Mouse (Mus musculus) hindbrain, embryonic 15.5 days (tissue): ENCODE measurements around the gene Pomt1. TPM values are rescaled to one million over a fixed set of nuclear protein-coding genes. Genes with fewer than 3 reads are reported as not detected.

ENCODE experiments used
- ATAC-seq: fragments of 200-750 bp; cut with Nextera tagmentation; 2 replicates; pipeline ENCODE4 v1.8.0; 2017; ENCODE audit warnings: low read depth, moderate number of reproducible peaks, moderate TSS enrichment; ENCODE audit not compliant: low FRiP score
- H3K27ac ChIP-seq: fragments of 300-500 bp; sonication (generic); replicated peaks from 2 replicates; pipeline ENCODE4 v1.5.1; 2015; ENCODE audit warnings: mild to moderate bottlenecking, inconsistent platforms
- H3K27me3 ChIP-seq: fragments of 300-500 bp; sonication (generic); 2 replicates; pipeline ENCODE4 v1.6.1; 2015; ENCODE audit warnings: control low read depth, inconsistent platforms
- H3K36me3 ChIP-seq: fragments of 300-500 bp; sonication (generic); 2 replicates; pipeline ENCODE4 v1.6.1; 2015; ENCODE audit warnings: control low read depth, inconsistent platforms
- H3K4me1 ChIP-seq: fragments of 300-500 bp; sonication (generic); replicated peaks from 2 replicates; pipeline ENCODE4 v1.6.1; 2015; ENCODE audit warnings: control low read depth, inconsistent platforms
- H3K4me2 ChIP-seq: fragments of 300-500 bp; sonication (generic); 2 replicates; pipeline ENCODE4 v1.6.1; 2015; ENCODE audit warnings: moderate library complexity, mild to moderate bottlenecking, inconsistent platforms
- H3K4me3 ChIP-seq: fragments of 300-500 bp; sonication (generic); 2 replicates; pipeline ENCODE4 v1.5.1; 2015; ENCODE audit warnings: mild to moderate bottlenecking, inconsistent platforms
- H3K9ac ChIP-seq: fragments of 300-500 bp; sonication (generic); 2 replicates; pipeline ENCODE4 v1.6.1; 2015; ENCODE audit warnings: inconsistent platforms
- H3K9me3 ChIP-seq: fragments of 300-500 bp; sonication (generic); 2 replicates; pipeline ENCODE4 v1.6.1; 2016; ENCODE audit warnings: control low read depth, inconsistent platforms
- WGBS: fragments of 180-500 bp; shearing (Covaris S2); methylation state at CpG from one replicate; pipeline ENCODE4 v1.1.7; 2015; 5-methylcytosine and 5-hydroxymethylcytosine counted together
- polyA plus RNA-seq: library from polyadenylated mRNA; unstranded; fragments of >200 nt; fragmentation: Nextera tagmentation; extraction: Ambion mirVana; gene quantifications from 2 replicates; pipeline ENCODE4 v1.2.1, GENCODE M21; 2015

Pomt1 gene
- polyA plus RNA-seq = 33.1 and 33.6 TPM in 2 replicates

DNA sequence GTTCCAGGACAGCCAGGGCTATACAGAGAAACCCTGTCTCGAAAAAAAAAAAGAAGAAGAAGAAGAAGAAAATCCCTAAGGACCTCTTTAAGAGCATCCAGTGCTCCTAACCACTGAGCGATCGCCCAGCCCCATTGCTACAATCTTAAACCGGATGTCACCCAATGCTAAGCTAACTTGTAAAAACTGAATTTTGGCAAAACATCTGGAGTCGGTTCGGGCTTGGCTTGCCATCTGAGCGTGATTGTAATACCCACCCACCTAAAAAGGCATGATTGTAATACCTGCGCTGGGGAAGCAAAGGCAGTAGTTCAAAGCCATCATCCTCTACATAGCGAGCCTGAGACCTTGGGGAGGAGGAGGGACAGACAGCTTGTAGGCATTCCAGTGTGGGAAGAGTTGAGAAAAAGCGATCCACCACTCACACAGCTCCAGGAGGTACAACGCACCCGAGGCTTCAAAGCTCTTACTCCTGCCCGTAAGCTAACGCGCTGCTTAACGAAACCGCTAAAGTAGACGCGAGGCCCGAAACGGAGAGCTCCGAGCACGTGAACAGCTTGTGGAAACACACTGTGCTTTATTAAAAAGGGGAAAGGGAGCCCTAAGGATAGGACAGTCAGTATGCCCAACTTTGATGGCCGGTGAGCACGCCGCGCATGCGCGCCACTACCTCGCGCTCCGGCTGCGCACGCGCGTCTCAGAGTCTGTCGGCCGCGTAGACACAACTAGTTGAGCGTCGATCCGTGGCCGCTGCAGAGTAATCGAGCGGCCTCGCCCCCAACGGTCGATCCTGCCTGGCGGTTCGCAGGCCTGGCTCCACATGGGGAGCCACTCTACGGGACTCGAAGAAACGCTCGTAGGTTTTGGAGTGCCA lies at the start of gene Pomt1:
TSS of gene Pomt1 (plus strand) at position 705 of the 874 bp plus-strand sequence.
- peaks cover 31% of the 10 kb centered on the region for H3K36me3 ChIP-seq

DNA sequence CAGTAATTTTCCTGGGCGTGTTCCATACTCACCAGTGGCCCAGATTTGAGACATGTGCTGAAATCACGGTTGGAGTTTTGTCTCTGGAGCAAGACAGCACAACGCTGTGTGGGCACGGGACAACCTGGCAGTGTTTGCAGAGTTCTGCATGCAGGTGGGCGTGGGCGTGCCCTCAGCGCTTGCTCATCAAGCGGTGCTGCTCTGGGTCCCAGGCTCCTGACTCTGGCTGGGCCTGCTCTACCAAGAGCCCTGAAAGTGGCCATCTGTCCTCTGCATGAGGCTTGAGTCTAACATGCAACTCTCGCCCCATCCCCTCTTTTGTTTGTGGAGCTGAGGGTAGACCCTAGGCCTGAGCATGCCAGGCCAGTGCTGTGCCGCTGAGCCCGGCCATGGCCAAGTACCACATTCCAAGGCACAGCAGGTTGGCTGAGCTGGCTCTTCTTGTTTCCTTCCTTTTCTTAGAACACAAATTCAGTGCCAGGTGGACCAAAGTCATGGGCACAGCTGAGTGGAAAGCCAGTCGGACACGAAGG lies 49.3 kb upstream of the Pomt1 start:
- Histone ChIP-seq H3K27me3 (no peaks in the 10 kb centered on the region), H3K4me2 (no peak overlapping the region), H3K27ac (0 out of 2 replicates have a peak overlapping the region, but pooled peaks have one; percentile 11), H3K4me1 (peaks cover 19% of the 10 kb centered on the region), H3K9ac (no peak overlapping the region), H3K36me3 (peaks cover 42% of the 10 kb centered on the region), H3K4me3 (no peak overlapping the region), H3K9me3 (no peaks in the 10 kb centered on the region)
- WGBS = 91% methylated on average over 13 of the region's 13 CpGs
- no peak for ATAC-seq

More for the DNA sequence above, at the start of gene Pomt1:
- ATAC-seq = peak; percentile 91
- peak within 1 kb of the TSS; percentile 71 for H3K9ac ChIP-seq
- under 1% methylated on average over 54 of the region's 54 CpGs for WGBS
- peak within 1 kb of the TSS; percentile 83 for H3K27ac ChIP-seq
- no peaks in the 10 kb centered on the region for H3K9me3 ChIP-seq
- peaks cover 25% of the 10 kb centered on the region for H3K4me1 ChIP-seq
- H3K4me2 ChIP-seq = peak within 1 kb of the TSS; percentile 93
- H3K27me3 ChIP-seq = no peaks in the 10 kb centered on the region
- H3K4me3 ChIP-seq = peak within 1 kb of the TSS; percentile 64

DNA sequence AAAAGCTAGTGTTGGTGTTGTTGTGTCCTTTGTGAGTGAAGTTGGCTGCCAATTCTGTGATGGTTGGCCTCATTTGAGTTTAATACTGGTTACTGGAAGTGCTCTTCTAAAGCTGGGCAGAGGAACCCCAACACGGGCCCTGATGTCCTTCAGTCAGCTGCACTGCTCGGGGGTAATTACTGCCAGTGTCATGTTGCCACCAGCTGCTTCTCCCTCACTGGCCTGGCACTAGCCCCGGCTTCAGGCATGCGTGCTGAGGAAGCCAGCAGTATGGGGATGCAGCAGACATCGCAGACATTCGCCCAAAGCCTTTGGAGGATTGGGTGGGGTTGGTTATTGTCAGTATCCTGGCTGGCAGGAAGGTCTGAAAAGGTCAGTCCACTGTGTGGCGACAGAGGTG lies 48.7 kb upstream of the Pomt1 start:
- H3K4me2 ChIP-seq = no peak overlapping the region
- H3K9me3 ChIP-seq = no peaks in the 10 kb centered on the region
- H3K27me3 ChIP-seq = no peaks in the 10 kb centered on the region
- WGBS = 79% methylated on average over 7 of the region's 7 CpGs
- H3K9ac ChIP-seq = no peak overlapping the region
- peaks cover 14% of the 10 kb centered on the region for H3K4me1 ChIP-seq
- H3K36me3 ChIP-seq = peaks cover 46% of the 10 kb centered on the region
- no peak overlapping the region for H3K27ac ChIP-seq
- ATAC-seq = no peak
- H3K4me3 ChIP-seq = no peak overlapping the region

DNA sequence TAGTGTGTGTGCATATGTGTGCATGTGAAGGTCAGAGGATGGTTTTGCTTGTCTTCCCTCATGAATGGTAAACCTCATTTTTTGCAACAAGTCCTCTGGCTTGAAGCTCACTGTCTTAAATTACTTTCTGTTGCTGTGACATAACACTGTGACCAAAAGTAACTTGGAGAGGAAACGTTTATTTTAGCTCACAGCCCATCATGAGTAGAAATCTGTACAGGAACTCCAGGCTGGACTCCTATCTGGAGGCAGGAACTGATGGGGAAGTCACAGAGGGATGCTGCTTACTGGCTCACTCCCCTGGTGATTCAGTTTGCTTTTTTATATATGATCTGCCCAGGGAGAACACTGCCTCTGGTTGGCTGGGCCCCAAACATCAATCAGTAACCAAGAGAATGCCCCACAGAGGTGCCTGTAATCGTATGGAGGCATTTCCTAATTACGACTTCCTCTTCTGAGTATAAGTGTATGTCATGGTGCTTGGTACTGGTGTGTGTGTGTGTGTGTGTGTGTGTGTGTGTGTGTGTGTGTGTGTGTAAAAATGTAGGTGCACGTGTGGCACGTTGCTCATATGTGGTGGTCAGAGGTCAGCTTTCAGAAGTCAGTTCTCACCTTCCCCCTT lies 47.2 kb upstream of the Pomt1 start:
- no peak overlapping the region for H3K4me2 ChIP-seq
- H3K36me3 ChIP-seq = peaks cover 50% of the 10 kb centered on the region
- ATAC-seq = no peak

DNA sequence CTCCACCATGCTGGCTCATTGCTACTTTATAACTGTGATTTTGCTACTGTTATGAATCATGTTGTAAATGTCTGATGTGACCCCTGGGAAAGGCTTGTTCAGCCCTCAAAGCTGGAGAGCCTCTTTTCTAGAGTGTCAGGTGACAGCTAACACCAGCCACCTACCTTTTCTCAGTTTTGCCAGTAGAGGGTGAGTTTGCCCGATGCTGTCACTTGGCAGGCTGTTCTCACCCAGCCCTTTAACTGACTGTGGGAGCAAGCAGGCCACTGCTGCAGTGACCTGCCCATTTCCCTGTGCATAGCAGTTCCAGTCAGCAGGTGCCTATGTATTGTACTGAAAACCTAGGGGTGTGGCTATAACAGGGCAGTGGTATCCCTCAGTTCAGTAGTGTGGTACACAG lies 45.8 kb upstream of the Pomt1 start:
- no peak for ATAC-seq
- H3K27ac ChIP-seq = no peak overlapping the region
- H3K36me3 ChIP-seq = peaks cover 65% of the 10 kb centered on the region
- no peak overlapping the region for H3K9ac ChIP-seq
- no peaks in the 10 kb centered on the region for H3K4me1 ChIP-seq
- no peak overlapping the region for H3K4me2 ChIP-seq
- no peaks in the 10 kb centered on the region for H3K9me3 ChIP-seq
- no peak overlapping the region for H3K4me3 ChIP-seq
- WGBS = 88% methylated on average over 1 of the region's 1 CpGs
- no peaks in the 10 kb centered on the region for H3K27me3 ChIP-seq

More for the DNA sequence above, 47.2 kb upstream of the Pomt1 start:
- Histone ChIP-seq H3K9ac (no peak overlapping the region), H3K9me3 (no peaks in the 10 kb centered on the region), H3K4me3 (no peak overlapping the region), H3K4me1 (0 out of 2 replicates have a peak, but pooled peaks cover under 1% of the 10 kb centered on the region), H3K27me3 (no peaks in the 10 kb centered on the region), H3K27ac (no peak overlapping the region)
- 89% methylated on average over 5 of the region's 5 CpGs for WGBS

DNA sequence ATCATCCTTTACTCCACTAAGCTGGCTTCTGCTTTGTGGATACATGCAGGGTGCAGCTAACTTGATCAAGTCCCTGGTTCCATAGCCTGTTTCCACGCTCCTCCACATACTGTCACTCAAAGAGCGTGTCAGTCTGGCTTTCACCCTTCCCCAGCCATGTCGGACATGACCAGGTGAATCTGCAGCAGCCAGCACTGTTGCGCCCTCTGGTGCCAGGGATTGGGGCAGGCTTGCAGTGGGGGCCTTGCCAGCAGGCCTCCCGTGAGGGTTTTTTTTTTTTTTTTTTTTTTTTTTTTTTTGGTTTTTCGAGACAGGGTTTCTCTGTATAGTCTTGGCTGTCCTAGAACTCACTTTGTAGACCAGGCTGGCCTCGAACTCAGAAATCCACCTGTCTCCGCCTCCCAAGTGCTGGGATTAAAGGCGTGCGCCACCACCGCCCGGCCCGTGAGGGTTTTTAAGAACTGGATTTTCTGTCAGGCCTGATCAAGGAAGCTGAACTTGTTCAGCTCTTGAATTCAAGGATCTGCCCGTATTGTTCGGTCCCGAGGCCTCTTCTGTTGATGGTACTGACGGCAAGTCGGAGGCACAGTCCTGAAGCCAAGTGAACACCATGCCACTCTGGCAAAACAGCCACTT lies 44.4 kb upstream of the Pomt1 start:
- Histone ChIP-seq H3K4me3 (no peak overlapping the region), H3K27me3 (no peaks in the 10 kb centered on the region), H3K9me3 (no peaks in the 10 kb centered on the region), H3K4me1 (no peaks in the 10 kb centered on the region), H3K36me3 (peaks cover 67% of the 10 kb centered on the region), H3K4me2 (no peak overlapping the region), H3K9ac (no peak overlapping the region), H3K27ac (no peak overlapping the region)
- 85% methylated on average over 17 of the region's 18 CpGs for WGBS
- no peak for ATAC-seq

DNA sequence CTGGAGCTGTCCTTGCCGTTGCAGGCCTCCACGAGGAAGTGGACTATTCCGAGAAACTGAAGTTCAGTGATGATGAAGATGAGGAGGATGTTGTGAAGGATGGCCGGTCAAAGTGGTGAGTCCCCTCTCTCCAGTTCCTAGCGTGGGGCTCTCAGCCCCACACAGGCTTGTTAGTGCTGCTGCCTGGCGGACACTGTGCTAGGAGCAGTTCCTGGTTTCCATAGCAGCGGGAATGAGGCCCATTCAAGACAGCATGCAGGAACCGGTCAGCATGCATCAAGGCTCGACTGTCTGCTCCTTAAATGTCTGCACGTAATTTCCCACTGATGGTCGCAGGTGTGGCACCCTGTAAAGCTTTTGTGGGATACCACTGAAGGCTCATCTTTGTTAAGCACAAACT lies 37.4 kb upstream of the Pomt1 start:
- Histone ChIP-seq H3K36me3 (peaks cover 96% of the 10 kb centered on the region), H3K9me3 (no peaks in the 10 kb centered on the region), H3K4me3 (no peak overlapping the region), H3K4me2 (no peak overlapping the region), H3K4me1 (no peaks in the 10 kb centered on the region), H3K9ac (no peak overlapping the region), H3K27ac (no peak overlapping the region), H3K27me3 (no peaks in the 10 kb centered on the region)
- ATAC-seq = no peak
- 66% methylated on average over 11 of the region's 11 CpGs for WGBS

DNA sequence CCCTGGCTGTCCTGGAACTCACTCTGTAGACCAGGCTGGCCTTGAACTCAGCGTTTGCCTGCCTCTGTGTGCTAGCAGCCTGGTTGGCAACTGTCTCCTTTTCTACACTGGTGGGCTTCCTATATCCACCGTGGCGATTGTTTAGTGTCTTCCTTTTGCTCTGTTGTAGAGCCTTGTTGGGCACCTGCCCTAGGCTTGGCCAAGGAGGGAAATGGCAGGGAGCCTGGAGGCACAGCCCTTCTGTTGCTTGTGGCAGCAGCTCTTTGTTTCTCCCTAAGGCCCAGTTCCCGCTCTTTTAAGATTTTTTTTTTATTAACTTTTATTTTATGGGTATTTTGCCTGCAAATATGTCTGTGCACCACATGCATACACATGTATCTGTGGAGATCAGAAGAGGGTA lies 36.4 kb upstream of the Pomt1 start:
- no peak for ATAC-seq
- WGBS = 78% methylated on average over 4 of the region's 4 CpGs
- no peak overlapping the region for H3K27ac ChIP-seq
- H3K36me3 ChIP-seq = peaks cover 96% of the 10 kb centered on the region
- H3K4me1 ChIP-seq = no peaks in the 10 kb centered on the region
- H3K27me3 ChIP-seq = no peaks in the 10 kb centered on the region
- H3K9ac ChIP-seq = no peak overlapping the region
- H3K4me3 ChIP-seq = no peak overlapping the region
- no peaks in the 10 kb centered on the region for H3K9me3 ChIP-seq
- H3K4me2 ChIP-seq = no peak overlapping the region

DNA sequence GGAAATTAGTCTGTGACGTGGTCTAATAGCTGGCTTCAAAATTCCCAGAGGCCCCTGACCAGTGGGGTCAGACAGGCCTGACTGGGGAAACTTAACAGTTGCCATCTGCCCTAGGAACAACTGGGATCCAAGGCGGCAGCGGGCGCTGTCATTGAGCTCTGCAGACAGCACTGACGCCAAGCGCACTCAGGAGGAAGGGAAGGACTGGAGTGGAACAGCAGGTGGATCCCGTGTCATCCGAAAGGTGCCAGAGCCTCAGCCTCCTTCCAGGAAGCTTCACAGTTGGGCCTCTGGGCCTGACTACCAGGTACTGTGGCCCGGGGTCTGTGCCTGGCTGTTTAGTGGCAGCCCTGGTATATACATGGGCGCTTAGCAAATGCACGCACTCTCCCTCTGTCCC lies 35.7 kb upstream of the Pomt1 start:
- Histone ChIP-seq H3K4me3 (no peak overlapping the region), H3K4me1 (no peaks in the 10 kb centered on the region), H3K36me3 (peaks cover 96% of the 10 kb centered on the region), H3K27me3 (no peaks in the 10 kb centered on the region), H3K4me2 (no peak overlapping the region), H3K27ac (0 out of 2 replicates have a peak overlapping the region, but pooled peaks have one; percentile 32), H3K9ac (no peak overlapping the region), H3K9me3 (no peaks in the 10 kb centered on the region)
- no peak for ATAC-seq
- WGBS = 78% methylated on average over 11 of the region's 11 CpGs

DNA sequence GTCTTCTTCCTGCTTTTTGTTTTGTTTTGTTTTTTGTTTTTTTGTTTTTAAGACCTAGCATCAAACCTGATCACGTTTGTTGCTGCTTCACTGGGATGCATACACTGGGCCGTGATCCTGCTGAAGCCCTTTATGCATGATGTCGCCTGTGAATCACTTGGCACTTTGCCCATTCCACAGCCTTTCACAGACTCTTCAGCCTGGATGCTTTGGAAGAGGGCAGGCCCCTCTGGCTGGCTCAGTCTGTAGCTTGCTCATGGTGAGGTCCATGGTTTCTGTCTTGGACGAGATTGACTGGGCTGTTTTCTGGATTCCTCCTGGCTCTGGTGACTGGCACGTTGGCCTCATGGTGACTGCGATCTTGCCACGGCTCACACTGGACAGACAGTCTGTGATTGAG lies 34.9 kb upstream of the Pomt1 start:
- H3K9ac ChIP-seq = no peak overlapping the region
- H3K4me3 ChIP-seq = no peak overlapping the region
- no peaks in the 10 kb centered on the region for H3K9me3 ChIP-seq
- H3K27me3 ChIP-seq = no peaks in the 10 kb centered on the region
- 62% methylated on average over 7 of the region's 7 CpGs for WGBS
- H3K36me3 ChIP-seq = peaks cover 96% of the 10 kb centered on the region
- peak overlapping the region; percentile 54 for H3K27ac ChIP-seq
- no peak overlapping the region for H3K4me2 ChIP-seq
- H3K4me1 ChIP-seq = no peaks in the 10 kb centered on the region
- ATAC-seq = peak; percentile 75

DNA sequence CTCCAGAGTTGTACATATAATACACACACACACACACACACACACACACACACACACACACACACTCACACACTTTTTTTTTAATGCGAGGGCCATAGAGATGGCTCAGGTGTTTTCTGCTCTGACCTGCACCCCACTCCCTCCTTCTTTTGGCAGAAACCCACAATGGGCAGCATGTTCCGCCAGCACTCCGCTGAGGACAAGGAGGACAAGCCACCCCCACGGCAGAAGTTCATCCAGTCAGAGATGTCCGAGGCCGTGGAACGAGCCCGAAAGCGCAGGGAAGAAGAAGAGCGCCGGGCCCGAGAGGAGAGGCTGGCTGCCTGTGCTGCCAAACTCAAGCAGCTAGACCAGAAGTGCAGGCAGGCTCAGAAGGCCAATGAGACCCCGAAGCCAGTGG lies 32.5 kb upstream of the Pomt1 start:
- H3K4me2 ChIP-seq = no peak overlapping the region
- peaks cover 96% of the 10 kb centered on the region for H3K36me3 ChIP-seq
- no peaks in the 10 kb centered on the region for H3K9me3 ChIP-seq
- no peak for ATAC-seq
- H3K9ac ChIP-seq = no peak overlapping the region
- H3K27me3 ChIP-seq = no peaks in the 10 kb centered on the region
- no peaks in the 10 kb centered on the region for H3K4me1 ChIP-seq
- no peak overlapping the region for H3K4me3 ChIP-seq
- 92% methylated on average over 13 of the region's 13 CpGs for WGBS
- H3K27ac ChIP-seq = no peak overlapping the region

DNA sequence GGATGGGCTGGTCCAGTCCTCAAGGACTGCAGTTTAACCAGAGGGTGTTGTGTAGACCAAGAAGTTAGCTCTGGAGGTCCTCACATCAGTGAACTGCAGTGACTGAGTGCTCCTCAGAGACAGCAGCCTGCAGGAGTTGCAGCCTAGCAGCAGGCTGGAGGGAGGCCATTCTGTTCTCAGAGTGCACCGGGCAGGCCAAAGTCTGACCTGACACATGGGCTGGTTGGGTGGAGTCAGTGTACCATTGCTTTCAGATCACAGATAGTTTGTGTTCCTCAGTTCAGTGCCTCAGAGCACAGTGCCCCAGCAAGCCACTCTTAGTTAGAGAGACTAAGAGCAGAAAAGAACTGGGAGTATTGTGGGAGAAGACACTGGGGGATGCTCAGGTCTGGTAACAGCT lies 28.7 kb upstream of the Pomt1 start:
- H3K36me3 ChIP-seq = peaks cover 95% of the 10 kb centered on the region
- no peak for ATAC-seq
- 100% methylated on average over 1 of the region's 1 CpGs for WGBS
- no peak overlapping the region for H3K4me2 ChIP-seq
- H3K27ac ChIP-seq = no peak overlapping the region
- H3K4me3 ChIP-seq = no peak overlapping the region
- no peaks in the 10 kb centered on the region for H3K27me3 ChIP-seq
- no peaks in the 10 kb centered on the region for H3K9me3 ChIP-seq
- H3K4me1 ChIP-seq = no peaks in the 10 kb centered on the region
- H3K9ac ChIP-seq = no peak overlapping the region
